Mouse (Mus musculus): ENCODE data around the gene Hes1.

- no peak for TF ChIP-seq CTCF (IDR thresholded peaks at IDR 0.05; ENCODE audit: borderline replicate concordance, insufficient read depth, low read depth, low read length)
- TF ChIP-seq POLR2A (IDR thresholded peaks at IDR 0.05; ENCODE audit: borderline replicate concordance, insufficient read depth, low read length), result no peak
Measured at GRCm38 (mm10) chr16:30055361-30055889, 8.8 kb upstream of the Hes1 start.

Data from cerebellum, adult 2 months (tissue).